Mouse (Mus musculus): ENCODE measurements around the gene Dnmt3c. TPM values are rescaled to one million over a fixed set of nuclear protein-coding genes. Genes with fewer than 3 reads are reported as not detected.

Dnmt3c gene
- polyA plus RNA-seq, 1 experiment: 1.2 TPM

DNA sequence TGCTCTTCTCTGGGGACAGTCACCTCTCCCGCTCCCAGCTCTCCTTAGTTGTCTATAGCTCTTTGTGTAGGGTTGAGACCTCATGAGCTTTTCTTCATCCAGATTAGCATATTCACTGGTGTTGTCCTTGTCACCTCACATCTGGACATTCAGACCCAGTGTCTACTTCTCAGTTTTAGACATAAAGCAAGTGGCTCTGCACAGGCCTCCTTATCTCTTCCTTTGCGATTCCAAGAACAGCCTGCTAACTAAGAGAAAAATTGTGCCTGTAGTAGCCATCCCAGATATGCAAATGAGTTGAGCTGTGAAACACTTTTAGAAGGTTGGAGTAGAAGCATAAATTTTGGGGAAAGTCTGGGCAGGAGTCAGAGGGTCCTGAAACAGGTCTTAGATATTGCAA, 28.0 kb downstream of the Dnmt3c start:
- TF ChIP-seq CTCF (IDR thresholded peaks at IDR 0.05; ENCODE audit: control insufficient read depth, insufficient read depth, insufficient replicate concordance, low read depth, low read length) (no peak), POLR2A (IDR thresholded peaks at IDR 0.05; ENCODE audit: control insufficient read depth, low read depth, low read length) (no peak)
- H3K36me3 ChIP-seq (ENCODE audit: control insufficient read depth, insufficient read depth, low read length): no peaks in the 10 kb centered on the region
- no peaks in the 10 kb centered on the region for H3K27me3 ChIP-seq (ENCODE audit: control insufficient read depth, insufficient read depth, low read length)
- H3K4me1 ChIP-seq (ENCODE audit: control insufficient read depth, insufficient read depth, low read length): peaks cover 2% of the 10 kb centered on the region; the same call in 1 of the 2 replicates
- no peak overlapping the region for H3K4me3 ChIP-seq (ENCODE audit: control insufficient read depth, low read depth, low read length)
- H3K27ac ChIP-seq (ENCODE audit: control insufficient read depth, insufficient read depth, low read depth, low read length): no peak overlapping the region; the same call in 1 of the 2 replicates

DNA sequence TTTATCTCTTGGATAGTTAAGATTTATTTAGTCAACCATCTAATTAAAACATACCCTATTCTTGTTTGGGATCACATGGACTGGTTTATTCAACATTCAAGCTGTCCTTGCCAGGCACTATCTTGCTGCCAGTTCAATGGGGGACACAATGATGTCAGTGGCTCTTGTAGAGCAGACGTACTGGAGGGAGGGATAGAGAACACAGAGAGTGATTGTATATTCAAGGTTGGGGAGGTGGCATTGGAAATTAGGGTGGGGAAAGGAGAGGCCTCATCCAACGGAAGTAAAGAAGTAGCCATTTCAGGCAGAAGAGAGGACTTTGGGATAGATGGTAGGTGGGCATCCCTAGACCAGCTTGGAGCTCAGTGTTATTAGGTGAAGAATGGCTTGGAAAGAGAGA, 28.4 kb downstream of the Dnmt3c start:
- no peaks in the 10 kb centered on the region for H3K27me3 ChIP-seq (ENCODE audit: control insufficient read depth, insufficient read depth, low read length)
- H3K36me3 ChIP-seq (ENCODE audit: control insufficient read depth, insufficient read depth, low read length): no peaks in the 10 kb centered on the region
- H3K27ac ChIP-seq (ENCODE audit: control insufficient read depth, insufficient read depth, low read depth, low read length): peak overlapping the region; percentile 74
- H3K4me1 ChIP-seq (ENCODE audit: control insufficient read depth, insufficient read depth, low read length): peaks cover 2% of the 10 kb centered on the region; the same call in 1 of the 2 replicates
- H3K4me3 ChIP-seq (ENCODE audit: control insufficient read depth, low read depth, low read length): no peak overlapping the region
- TF ChIP-seq POLR2A (IDR thresholded peaks at IDR 0.05; ENCODE audit: control insufficient read depth, low read depth, low read length): no peak
- TF ChIP-seq CTCF (IDR thresholded peaks at IDR 0.05; ENCODE audit: control insufficient read depth, insufficient read depth, insufficient replicate concordance, low read depth, low read length): no peak

- peak overlapping the region; percentile 74 for H3K27ac ChIP-seq (ENCODE audit: control insufficient read depth, insufficient read depth, low read depth, low read length)
- no peak for TF ChIP-seq CTCF (IDR thresholded peaks at IDR 0.05; ENCODE audit: control insufficient read depth, insufficient read depth, insufficient replicate concordance, low read depth, low read length)
- no peak for TF ChIP-seq POLR2A (IDR thresholded peaks at IDR 0.05; ENCODE audit: control insufficient read depth, low read depth, low read length)
- no peak overlapping the region for H3K4me3 ChIP-seq (ENCODE audit: control insufficient read depth, low read depth, low read length)
- H3K36me3 ChIP-seq (ENCODE audit: control insufficient read depth, insufficient read depth, low read length): no peaks in the 10 kb centered on the region
- no peaks in the 10 kb centered on the region for H3K27me3 ChIP-seq (ENCODE audit: control insufficient read depth, insufficient read depth, low read length)
- peaks cover 2% of the 10 kb centered on the region; the same call in 1 of the 2 replicates for H3K4me1 ChIP-seq (ENCODE audit: control insufficient read depth, insufficient read depth, low read length)
Observed at GRCm38 (mm10) chr2:153725291-153725690, 28.8 kb downstream of the Dnmt3c start.

DNA sequence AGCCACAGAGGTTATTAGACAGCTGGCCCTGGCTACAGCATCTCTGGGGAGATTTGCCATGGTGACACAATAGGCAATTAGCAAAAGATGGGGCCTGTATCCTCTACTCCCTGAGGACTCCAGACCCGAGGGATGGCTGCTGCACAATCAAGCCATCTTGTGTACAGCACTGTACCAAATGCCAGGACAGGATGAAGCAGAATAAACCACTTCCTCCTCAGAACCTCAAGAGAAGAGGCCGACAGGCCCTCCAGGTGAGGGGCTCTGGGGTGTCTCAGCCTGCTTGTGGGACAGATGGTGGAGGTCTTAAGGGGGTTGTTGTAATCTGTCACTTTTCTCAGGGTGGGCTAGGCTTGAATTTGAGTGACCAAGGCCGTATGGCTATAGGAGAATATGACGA, 37.6 kb downstream of the Dnmt3c start:
- H3K27ac ChIP-seq (ENCODE audit: control insufficient read depth, insufficient read depth, low read depth, low read length): no peak overlapping the region
- TF ChIP-seq POLR2A (IDR thresholded peaks at IDR 0.05; ENCODE audit: control insufficient read depth, low read depth, low read length) (no peak), CTCF (IDR thresholded peaks at IDR 0.05; ENCODE audit: control insufficient read depth, insufficient read depth, insufficient replicate concordance, low read depth, low read length) (no peak)
- no peak overlapping the region for H3K4me3 ChIP-seq (ENCODE audit: control insufficient read depth, low read depth, low read length)
- no peaks in the 10 kb centered on the region for H3K36me3 ChIP-seq (ENCODE audit: control insufficient read depth, insufficient read depth, low read length)
- H3K27me3 ChIP-seq (ENCODE audit: control insufficient read depth, insufficient read depth, low read length): no peaks in the 10 kb centered on the region
- no peaks in the 10 kb centered on the region for H3K4me1 ChIP-seq (ENCODE audit: control insufficient read depth, insufficient read depth, low read length)

DNA sequence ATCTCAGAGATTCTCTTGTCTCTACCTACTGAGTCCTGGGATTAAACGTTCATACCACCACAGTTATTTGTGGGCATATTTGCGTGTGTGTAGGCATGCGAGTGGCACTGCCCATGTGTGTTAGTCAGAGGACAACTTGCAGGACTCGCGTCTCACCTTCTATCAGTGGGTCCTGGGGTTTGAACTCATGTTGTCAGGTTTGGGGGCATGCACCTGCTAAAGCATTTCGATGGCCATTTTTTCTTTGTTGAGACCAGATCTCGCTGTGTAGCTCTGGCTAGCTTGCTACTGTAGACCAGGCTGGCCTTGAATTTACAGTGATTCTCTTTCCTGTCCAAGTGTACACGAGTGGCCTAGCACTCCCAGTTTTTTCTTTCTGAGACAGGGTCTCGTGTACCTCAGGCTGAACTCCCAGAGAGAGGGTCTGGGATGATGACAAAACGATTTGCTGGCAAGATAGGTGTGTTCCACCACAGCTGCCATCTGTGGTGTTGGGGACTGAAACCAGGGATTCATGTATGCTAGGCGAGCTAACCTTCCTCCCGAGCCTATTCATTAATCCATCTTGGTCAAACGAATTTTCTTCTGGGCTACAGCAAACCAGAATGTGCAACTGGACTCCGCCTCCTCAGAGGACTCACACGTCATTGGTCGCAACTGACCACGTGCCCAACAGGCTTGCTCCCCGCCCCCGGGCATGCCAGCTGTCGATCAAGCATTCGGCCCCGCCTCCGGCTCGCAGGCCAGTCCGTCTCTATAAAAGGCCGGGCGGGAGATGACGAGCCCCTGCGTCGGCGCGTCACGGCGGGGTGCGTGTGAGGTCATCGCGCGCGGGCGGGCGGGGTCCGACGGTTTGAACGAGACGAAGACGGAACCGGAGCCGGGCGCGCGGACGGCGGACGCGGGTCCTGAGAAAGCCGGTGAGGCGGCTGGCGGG, 44.3 kb downstream of the Dnmt3c start, which contains the start of gene Mapre1:
Mapre1 (plus strand) TSS at position 775 of the 937 bp plus-strand sequence.
- TF ChIP-seq CTCF (IDR thresholded peaks at IDR 0.05; ENCODE audit: control insufficient read depth, insufficient read depth, insufficient replicate concordance, low read depth, low read length) (no peak), POLR2A (IDR thresholded peaks at IDR 0.05; ENCODE audit: control insufficient read depth, low read depth, low read length) (peak; percentile 49)
- no peaks in the 10 kb centered on the region for H3K27me3 ChIP-seq (ENCODE audit: control insufficient read depth, insufficient read depth, low read length)
- H3K36me3 ChIP-seq (ENCODE audit: control insufficient read depth, insufficient read depth, low read length): no peaks in the 10 kb centered on the region
- peak within 1 kb of the TSS; percentile 92 for H3K4me3 ChIP-seq (ENCODE audit: control insufficient read depth, low read depth, low read length)
- peaks cover 7% of the 10 kb centered on the region for H3K4me1 ChIP-seq (ENCODE audit: control insufficient read depth, insufficient read depth, low read length)
- H3K27ac ChIP-seq (ENCODE audit: control insufficient read depth, insufficient read depth, low read depth, low read length): peak within 1 kb of the TSS; percentile 91

- H3K27me3 ChIP-seq (ENCODE audit: control insufficient read depth, insufficient read depth, low read length): no peaks in the 10 kb centered on the region
- peak overlapping the region; percentile 92 for H3K4me3 ChIP-seq (ENCODE audit: control insufficient read depth, low read depth, low read length)
- H3K4me1 ChIP-seq (ENCODE audit: control insufficient read depth, insufficient read depth, low read length): peaks cover 7% of the 10 kb centered on the region
- H3K27ac ChIP-seq (ENCODE audit: control insufficient read depth, insufficient read depth, low read depth, low read length): peak overlapping the region; percentile 86
- H3K36me3 ChIP-seq (ENCODE audit: control insufficient read depth, insufficient read depth, low read length): no peaks in the 10 kb centered on the region
- TF ChIP-seq CTCF (IDR thresholded peaks at IDR 0.05; ENCODE audit: control insufficient read depth, insufficient read depth, insufficient replicate concordance, low read depth, low read length) (no peak), POLR2A (IDR thresholded peaks at IDR 0.05; ENCODE audit: control insufficient read depth, low read depth, low read length) (no peak)
Observed at GRCm38 (mm10) chr2:153741437-153742065, 45.1 kb downstream of the Dnmt3c start.

GRCm38 (mm10) chr2:153747994-153748393, 51.5 kb downstream of the Dnmt3c start:
- H3K36me3 ChIP-seq (ENCODE audit: control insufficient read depth, insufficient read depth, low read length): no peaks in the 10 kb centered on the region; the same call in 1 of the 2 replicates

More at GRCm38 (mm10) chr2:153747994-153748393, 51.5 kb downstream of the Dnmt3c start:
- TF ChIP-seq CTCF (IDR thresholded peaks at IDR 0.05; ENCODE audit: control insufficient read depth, insufficient read depth, insufficient replicate concordance, low read depth, low read length) (no peak), POLR2A (IDR thresholded peaks at IDR 0.05; ENCODE audit: control insufficient read depth, low read depth, low read length) (no peak)
- Histone ChIP-seq H3K27me3 (ENCODE audit: control insufficient read depth, insufficient read depth, low read length) (no peaks in the 10 kb centered on the region), H3K4me1 (ENCODE audit: control insufficient read depth, insufficient read depth, low read length) (no peaks in the 10 kb centered on the region), H3K27ac (ENCODE audit: control insufficient read depth, insufficient read depth, low read depth, low read length) (no peak overlapping the region), H3K4me3 (ENCODE audit: control insufficient read depth, low read depth, low read length) (no peak overlapping the region)

All from testis, adult 2 months (tissue).